Mouse (Mus musculus) kidney, postnatal 4 days (tissue): ENCODE measurements around the gene Kcnk5.

Experiments
- DNase-seq, 2 experiments: peaks; one replicate each; pipeline ENCODE4 v3.0.0; 2021; ENCODE audit warnings: mixed read lengths in 2 of 2

Gene Kcnk5

DNA sequence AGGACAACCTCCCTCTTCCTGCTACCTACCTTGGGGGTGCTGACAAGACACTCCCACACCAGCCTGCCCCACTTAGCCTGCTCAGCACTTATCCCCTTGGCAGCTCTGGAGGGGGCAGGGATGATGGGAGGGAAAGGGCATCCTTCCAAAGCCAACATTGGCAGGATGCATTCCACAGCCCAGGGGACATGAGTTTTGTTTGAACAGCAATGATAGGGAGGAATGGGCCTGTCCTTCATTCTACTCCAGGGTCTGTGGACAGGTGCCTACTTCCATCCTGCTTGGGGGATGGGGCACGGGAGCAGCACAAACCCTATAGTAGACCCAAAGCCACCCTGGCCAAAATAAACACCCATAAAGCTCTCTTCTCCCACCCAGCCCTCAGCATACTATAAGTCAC, 16.2 kb downstream of the Kcnk5 start:
- DNase-seq = peak; percentile 59 to 78

DNA sequence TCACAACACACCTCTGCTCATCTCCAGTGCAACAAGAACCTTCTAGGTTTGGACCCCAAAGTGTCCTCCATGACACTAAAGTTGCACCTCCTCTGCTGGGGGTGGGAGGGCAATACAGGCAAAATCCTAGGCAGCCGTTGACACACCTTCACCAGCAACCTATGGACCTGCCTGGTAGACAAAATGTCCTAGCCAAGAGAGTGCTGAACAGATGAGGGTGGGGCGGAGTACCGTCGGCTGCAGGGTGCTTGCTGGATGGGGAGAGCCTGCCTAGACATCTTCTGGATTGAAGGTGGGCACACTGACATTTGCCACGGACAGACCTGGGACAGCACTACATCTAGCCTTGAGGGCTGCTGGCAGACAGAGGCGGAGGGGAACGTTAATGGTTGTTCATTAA, 17.2 kb downstream of the Kcnk5 start:
- DNase-seq = no peak

DNA sequence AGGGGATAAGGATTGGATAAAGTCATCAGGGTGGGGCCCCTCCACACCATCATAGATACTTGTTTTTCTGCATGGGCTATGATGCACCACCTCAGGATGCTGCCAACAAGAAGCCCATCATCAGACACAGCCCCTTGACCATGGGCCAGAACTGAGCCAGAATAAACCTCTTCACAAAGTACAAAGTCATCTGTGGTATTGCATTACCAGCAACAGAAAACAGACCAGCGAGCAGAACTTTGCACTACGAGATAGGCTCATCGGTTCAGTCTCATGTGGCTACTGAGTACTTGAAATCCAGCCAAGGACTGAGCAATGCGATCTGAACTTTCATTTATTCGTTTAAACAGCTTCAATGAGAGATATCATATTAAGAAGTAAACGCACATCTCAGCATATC, 18.9 kb downstream of the Kcnk5 start:
- no peak for DNase-seq

DNA sequence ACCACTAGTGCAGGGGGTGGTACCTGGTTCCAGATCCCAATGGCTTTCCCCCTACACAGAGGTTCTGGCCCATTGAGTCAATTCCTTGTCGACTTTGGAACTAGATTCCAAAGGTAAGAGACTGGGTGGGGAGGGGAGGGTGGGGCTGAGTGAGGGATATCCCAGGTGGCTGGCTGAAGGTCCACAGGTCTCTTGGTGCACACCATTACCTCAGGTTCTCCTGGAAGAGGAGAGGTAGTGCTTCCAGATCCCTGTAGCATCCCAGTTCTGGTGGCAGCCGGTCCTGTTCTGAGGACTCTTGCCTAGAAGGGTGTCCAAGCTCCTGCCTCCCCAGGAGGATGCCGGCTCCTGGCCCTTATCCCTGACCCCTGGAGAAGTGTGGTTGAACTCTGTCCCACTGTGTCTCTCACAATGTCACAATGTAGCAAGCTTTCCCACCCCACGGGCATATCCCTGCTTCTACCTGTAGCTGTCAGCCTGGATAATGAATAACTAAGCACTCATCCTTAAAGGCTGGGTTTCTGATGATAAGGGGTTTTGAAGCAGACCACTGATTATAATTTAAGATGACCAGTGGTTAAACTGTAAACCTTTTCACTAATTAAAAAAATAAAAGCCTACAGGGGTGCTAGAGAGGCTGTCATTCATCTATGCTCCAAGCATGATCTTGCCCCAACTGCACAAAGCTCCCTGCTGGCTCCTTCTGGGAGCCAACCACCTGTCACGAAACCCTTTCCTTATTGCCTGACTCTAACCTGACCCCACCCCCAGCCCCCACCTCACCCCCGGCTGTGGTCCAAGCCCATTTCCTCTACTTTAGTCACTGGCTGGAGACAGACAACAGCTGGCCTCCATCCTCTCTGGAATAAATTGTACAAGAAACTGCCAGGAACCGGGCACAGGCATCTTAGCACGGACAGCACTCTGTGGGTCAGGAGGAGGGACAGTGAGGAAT, 22.6 kb downstream of the Kcnk5 start:
- DNase-seq = peak; percentile 63 to 76

DNA sequence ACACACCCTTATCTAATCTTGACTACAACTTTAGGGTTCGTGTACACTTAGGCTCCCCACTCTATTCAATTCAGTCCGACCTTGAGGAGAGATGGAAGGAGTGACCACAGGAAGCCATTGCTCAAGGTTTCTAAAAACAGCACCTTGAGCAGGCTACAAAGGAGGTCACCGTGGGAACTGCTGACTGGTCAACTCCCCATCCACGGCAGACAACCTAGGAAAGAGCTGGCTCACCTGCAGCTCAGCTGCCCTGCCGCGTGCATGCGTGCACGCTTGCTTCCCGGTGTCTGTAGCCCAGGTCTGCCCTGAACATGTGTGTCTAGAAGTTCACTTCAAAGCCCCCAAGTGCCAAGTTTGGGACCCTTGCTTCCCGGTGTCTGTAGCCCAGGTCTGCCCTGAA, 24.0 kb downstream of the Kcnk5 start:
- no peak for DNase-seq

DNA sequence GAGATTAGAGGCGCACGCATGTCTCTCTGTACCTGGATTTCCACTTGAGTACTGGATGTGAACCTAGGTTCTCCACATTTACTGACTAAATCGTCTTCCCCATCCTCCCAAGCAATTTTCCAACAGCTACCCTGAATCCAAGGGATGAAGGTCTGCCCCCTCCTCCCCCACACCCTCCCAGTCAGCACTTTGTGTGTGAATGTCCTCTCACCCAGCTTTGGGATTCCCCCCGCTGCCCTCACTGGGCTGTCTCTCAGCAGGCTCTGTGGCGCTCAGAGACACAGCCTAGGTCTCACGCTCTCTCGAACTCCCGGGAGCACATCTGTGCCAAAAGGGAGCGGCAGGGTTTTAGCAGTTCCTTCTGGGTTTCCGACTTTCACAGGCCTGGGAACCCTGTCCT, 25.9 kb downstream of the Kcnk5 start:
- no peak for DNase-seq

DNA sequence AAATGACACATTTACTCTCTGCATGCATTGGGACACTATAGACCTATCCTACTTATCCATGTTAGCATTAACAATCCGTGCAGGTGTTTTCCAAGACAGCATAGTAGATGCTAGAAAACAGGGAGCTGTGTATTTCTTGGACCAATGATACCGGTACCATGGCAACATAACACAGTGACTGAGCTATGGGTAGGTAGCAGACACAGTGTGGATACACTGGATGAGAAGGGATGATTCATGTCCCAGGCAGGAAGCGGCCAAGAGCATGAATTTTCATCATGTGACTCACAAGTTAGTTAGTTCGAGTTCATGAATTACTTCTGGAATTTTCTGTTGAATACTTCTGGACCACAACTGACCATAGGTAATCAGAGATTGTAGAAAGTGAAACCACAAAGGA, 26.7 kb downstream of the Kcnk5 start:
- DNase-seq = no peak

DNA sequence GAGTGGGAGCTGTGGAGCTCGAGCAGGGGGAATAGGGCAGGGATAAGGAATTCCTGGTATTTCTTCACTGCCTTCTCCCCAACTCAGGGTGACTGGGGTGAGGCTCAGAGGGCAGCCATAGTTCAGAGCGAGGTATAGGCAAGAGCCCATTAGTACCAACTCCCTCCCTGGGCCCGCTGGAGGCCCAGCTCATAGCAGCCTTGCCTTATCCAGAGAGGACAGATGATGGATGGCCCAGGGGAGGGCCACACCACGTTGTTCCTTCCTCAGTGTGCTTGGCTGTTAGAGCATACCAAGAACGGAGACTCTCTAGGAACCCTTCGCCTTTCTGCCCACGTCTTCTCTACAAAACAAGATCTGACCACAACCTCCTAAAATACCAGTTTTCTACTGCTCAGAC, 27.4 kb downstream of the Kcnk5 start:
- DNase-seq = no peak

DNA sequence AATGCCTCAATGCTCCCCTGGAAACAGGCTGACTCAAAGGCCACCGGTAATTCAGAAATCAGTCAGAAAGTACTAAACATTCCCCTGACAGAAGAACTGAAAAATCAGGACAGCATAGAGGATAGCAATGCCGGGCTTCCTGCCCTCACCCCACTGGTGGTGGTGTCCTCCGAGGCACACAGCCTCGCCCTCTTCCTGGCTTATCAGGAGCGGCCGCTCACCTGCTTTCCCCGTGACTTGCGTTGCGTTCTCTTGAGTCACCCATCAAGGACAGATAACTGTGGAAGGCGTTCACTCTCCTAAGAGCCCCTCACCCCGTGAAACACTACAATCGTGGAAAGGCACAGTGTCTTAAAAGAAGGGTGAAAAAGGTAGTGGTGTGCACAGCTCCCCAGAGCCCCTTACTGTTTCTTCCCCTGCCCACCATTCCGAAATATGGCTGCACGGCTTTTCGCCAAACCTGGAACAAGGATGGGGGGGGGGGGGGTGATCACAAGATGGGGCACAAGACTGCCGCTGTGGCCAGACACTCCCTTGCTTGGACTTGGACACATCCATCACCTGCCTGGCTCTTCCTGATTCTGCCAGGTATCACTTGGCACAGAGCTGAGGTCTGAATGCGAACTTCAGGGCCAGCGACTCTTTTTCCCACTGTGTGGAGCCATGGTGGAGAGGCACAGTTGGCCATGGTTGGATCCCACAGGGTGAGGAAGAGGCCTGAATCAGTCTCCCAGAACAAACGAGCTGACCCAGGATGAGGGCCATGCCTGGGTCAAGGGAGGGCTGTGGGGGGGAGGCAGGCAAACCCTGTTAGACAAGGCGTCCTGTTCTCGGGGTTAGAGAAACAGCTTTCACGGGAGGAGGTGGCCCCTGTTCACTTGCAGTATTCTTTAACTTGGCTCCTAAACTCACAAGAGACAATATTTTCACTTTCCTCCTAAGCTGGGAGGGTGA, 32.2 kb downstream of the Kcnk5 start:
- peak in 1 of 2 experiments; percentile 55 for DNase-seq

DNA sequence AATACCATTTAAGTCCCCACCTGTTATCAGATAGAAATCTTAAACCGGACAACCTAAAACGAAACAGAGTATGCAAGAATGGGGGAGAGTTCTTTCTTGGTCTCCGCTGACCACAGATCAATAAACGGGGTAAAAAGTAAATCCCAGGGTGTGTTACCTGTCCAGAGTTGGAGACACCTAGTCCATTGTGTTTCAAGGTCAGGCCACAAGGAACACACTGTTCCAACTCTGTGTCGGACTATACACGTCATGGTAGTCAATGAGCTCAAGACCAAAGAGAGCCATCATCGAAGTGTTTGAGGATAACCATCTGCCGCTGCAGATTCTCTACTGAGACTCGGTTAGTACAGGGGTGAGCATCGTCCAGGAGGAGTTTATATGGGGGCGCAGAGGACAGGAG, 33.1 kb downstream of the Kcnk5 start:
- DNase-seq = no peak

DNA sequence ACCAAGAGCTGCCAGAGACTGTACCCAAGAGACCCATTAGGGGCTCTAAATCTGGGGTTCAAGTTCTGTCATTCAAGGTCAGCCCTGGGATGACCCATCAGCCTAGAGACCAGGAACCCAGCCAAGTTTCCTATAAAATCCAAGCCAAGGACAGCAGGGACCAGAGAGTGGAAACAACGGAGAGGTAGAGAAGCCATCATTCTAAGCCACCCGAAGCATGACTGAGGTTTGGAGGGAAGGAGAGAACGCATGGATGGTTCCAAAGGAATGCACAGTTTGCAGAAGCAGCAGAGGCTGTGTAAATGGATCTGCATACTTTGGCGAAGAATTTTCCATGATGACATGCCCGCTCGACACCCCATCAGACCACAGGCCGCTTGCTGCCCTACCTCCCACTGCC, 33.8 kb downstream of the Kcnk5 start:
- no peak for DNase-seq

DNA sequence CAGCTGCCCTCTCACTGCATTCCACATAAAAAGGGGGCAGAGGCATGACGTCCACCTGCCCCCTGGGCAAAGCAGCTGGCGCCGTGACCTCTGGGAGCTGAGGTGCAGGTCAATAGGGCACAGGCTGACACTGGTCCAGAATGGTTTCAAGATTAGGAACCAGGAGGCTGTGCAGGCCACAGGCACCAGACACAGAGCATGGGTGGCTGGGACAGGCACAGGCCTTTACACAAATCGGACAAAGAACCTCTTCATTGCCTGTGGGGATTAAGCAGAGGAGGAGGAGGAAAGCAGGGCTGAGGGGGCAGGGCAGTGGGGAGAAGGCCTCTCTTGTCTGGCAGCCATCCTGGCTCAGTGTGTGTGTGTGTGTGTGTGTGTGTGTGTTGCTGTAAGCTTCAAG, 37.5 kb downstream of the Kcnk5 start:
- DNase-seq = no peak

DNA sequence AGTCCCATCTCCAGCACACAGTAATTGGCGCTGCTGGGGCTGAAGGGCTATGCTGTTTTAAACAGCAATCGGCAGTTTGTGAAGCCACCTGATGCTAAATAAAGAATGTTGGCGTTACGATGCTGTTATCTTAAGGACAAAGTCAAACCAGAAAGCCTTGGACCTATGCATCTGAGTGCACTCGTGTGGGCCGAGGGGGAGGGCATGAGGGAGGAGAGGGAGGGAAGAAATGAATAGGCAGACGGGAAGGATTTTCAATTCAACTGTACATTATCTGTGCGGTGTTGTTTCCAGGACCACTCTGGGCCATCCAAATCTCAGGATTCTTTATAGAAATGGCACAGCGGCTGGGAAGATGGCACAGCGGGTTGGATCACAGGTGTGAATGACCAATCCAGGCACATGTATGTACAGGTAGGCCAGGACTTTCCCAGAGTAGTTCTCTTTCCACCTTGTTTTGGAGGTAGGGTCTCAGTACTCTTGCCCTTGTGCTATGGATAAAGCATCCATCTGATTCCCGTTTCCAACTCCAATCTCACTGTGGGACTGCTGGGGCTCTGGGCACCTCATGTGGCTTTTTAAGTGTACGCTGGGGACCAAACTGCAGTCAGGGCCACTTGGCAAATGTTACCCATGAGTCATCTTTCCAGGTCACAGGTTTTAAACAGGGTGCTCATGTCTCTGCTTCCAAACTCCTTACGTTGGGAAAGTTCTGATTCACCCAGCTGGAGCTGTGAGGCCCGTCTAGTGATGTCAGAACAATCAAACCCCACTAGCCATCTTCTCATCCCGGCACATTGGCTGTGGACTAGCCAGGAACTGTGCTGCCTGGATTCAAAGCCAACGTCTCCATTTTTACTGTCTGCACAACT, 42.9 kb downstream of the Kcnk5 start, which contains the start of gene Saysd1:
Gene Saysd1, minus strand, starts transcription at position 51 of the 872 bp plus-strand sequence.
- DNase-seq = no peak

DNA sequence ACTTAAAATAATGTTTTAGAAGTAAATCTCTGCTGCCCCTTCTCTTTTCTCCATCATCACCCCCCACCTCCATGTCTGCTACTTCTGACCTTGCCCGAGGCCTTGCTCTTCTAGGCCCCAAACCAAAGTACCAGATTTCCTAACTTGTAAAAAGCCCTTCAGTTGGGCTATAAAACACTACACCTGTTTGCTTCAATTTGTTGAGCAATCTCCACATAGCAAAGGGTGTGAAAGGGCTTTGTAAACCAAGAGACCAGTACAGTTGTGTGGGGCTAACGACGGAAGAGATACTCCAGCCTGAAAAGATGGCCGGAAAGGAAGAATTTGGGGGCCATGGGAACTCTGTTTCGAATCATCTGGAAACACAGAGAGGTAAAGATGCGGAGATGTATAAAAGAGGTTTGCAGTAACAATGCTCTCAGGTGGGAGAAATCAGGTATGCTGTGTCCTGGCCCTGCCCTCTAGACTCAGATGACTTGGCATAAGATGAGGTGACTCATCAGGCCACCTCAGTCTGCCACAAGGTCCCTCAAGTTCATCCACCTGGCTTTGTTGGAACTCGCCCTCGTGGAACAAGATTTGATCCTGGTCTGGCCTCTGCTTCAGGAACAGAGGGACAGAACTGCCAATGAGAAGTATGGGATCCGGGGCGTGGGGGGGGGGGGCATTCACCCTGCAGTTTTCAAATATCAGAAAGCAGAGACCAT, 46.5 kb downstream of the Kcnk5 start:
- DNase-seq = no peak

DNA sequence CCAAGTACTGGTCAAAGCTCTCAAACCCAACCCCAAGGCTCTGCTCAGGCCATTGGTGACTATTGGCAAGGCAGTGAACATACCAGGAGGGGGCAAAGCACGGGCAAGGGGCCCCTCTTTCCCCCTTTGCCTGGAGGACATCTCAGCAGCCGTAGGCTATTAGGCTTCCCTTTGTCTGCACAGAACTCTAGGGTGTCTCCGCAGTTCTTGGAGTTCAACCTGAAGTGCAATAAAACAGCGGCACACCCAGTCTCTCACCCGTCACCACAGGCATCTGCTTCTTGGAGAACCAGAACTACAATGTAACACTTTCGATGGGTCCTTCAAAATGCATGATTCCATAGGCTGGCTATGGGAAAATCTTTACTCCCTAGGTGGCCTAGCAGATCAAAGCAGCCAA, 53.4 kb downstream of the Kcnk5 start:
- no peak for DNase-seq

DNA sequence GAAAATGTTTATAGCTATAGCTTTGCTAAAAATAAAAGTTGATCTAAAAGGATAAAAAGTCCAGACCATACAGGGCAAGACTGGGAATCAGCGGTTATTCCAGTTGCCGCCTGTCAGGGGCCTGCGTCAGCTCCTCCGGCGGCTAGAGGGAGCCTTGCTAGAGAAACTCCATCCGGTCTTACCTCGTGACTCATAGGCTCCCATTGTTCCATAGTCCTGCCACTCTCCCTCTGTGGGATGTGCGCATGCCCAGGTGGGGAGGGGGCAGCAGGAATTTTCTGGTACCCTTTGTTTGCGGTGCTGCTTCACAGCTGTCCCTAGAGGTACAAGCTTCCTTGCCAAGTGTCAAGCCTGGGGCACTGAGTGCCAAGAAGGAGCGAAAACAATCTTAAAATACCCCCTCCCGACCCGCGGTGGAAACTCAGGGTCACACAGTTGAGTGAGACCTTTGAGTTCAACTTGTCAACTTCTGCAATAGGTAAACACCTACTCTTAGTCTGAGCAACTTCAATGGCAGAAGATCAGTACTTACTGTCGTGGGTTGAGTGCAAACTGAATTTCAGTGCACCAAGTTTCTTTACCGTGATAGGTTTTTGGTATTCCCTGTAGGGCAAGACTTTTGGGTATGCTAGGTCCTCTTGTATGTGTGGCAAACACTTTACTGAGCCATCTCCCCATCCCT, 54.1 kb downstream of the Kcnk5 start:
- no peak for DNase-seq

DNA sequence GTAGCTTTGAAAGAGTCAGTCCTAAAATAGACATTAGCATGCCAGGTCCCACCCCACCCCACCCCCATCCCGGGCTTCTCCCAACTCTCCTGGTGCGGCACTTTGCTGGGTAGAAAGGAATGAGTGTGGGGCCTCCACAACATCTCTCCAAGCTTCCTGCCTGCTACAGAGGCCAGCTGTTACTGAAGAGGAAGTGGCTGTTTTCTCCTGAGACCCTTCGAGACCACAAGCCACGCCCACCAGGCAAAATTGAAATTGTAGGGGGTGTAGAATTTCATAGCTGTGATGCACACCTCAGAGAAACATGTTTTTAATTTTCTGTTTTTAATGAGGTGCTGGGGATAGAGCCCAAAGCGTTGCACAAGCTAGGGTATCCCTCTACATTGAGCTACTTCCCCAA, 60.7 kb downstream of the Kcnk5 start:
- peak; percentile 34 to 43 for DNase-seq

DNA sequence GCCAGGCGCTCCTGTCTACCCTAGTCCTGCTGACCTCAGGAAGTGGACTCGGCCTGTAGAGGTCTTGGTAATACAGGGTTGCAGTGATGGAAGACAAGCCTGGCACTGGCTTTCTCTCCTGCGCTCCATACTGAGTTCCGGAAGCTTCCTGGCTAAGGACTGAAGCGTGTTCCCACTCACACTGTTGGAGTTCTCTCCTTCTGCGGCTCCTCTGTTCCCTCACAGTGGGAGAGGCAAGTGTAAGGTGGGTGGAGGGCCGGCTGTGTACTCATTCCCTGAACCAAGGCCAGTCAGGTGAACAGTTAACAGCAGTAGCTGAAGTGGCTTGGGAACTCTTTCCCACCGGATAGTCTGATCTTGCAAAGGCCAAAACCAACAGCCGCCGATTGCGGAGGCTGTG, 61.6 kb downstream of the Kcnk5 start:
- DNase-seq = no peak

DNA sequence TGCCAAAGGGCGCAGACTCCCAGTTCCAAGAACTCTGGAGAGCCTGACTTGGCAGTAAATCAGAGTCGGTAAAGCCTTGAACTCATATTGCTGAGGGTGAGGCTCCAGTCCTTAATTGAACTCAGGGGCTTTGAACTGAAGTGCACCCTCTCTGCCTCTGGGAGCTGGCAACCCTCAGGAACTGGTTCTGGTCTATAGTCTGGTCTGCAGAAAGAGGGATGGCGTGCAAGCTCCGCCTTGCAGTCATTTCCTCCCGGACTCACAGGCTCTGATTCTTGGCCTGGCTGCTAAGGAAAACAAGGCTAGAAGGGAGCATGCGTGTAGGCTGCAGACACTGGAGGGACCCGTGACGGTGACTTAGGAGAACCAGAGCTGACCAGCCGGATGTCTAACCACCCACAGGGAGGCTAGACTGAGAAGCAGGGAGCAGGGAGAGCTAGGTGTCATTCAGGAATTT, 65.4 kb downstream of the Kcnk5 start:
- peak; percentile 54 to 68 for DNase-seq

DNA sequence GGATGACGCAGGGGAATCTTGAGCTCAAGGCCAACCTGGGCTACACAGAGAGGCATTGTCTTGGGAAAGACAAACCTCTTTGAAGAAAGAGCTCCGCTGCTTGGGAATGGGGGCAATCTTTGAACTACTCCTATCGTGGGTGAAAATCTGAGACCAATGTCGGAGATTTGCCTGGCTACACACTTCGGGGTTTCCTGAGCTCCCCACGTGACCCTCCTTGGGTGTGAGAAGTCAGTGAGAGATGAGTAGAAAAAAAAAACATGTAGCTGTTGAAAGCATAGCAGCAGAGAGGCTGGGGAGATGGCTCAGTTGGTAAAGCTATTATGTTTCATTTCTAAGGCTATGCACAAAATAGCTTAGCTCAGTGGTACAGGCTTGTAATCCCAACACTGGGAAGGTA, 66.7 kb downstream of the Kcnk5 start:
- DNase-seq = no peak

DNA sequence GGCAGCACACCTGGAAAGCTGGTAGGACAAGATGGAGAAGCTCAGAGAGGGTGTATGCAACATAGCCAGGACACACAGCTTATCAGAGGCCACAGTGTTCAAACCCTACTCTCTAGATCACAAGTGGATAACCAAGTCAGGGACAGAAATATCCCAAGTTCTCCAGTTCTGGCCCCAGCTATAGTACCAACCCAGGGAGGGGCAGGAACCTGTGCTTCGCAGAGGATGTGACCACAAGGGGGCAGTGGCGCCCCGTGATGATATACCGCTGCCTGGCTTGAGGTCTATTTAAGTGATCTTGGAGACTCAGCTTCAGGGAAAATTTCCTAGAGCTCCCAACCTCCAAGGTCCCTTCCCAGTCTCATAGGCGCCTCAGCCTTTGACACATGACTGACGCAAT, 67.6 kb downstream of the Kcnk5 start:
- peak; percentile 95 to 96 for DNase-seq
